Mouse (Mus musculus) brain, adult 2 months (tissue): ENCODE results near the gene Arid2.

Experiments
- DNase-seq: peaks from one replicate; pipeline ENCODE4 v3.0.0; 2011; ENCODE audit warnings: low read depth, low spot score

The Arid2 gene

DNA sequence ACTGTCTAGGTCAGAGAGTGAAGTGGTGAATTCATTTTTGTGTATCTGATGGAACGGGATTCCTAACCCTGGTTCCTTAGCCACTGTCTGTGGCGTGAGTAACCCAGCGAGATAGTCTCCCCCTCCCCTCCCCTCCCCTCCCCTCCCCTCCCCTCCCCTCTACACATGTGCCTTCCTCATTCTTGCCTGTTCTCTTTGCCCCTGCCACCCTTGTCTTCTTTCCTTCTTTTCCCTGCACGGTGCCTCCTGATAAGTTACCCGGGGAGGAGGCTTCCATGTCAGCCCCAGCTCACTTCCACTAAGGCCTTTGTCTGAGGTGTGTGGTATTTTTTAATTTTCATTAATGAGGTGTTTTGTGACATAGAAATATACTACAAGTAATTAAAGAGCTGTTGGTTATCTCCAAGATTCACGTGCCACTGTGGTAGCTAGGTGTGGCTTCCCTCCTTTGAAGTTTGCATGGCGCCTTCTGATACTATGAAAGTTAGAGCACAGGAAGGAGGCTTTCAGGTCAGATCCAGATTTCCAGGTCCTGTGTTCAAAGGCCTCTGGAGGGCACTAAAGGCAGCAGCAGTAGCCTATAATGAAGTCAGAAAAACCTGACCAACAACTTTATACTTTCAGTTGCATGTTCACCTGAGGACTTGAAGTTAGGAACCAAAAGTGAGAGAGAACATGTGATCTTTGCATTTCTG is 57.4 kb downstream of the Arid2 start:
- no peak for DNase-seq

- DNase-seq = no peak
Observed at GRCm38 (mm10) chr15:96345312-96345849, 58.1 kb downstream of the Arid2 start.

- no peak for DNase-seq
Observed at GRCm38 (mm10) chr15:96351432-96351831, 64.1 kb downstream of the Arid2 start.

GRCm38 (mm10) chr15:96358871-96359270 is 71.6 kb downstream of the Arid2 start:
- no peak for DNase-seq

GRCm38 (mm10) chr15:96360614-96361013 is 73.3 kb downstream of the Arid2 start:
- no peak for DNase-seq

DNA sequence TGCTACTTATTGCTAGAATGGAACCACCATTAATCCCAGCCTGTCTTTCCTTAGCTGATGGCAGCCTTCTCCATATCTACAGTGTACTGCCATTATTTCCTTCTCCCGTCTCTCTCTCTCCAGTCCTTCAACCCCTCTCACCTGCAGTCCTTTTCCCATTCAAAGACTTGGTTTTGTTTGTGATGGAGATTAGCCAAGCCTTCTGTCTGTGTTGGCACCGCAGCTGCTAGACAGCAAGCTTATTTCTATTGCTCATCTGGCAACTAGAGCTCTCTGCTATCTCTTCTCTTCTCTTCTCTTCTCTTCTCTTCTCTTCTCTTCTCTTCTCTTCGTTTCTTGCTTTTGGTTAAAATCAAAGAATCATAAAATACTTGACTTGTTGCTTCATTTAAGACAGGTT is 78.0 kb downstream of the Arid2 start:
- peak; percentile 41 for DNase-seq

DNA sequence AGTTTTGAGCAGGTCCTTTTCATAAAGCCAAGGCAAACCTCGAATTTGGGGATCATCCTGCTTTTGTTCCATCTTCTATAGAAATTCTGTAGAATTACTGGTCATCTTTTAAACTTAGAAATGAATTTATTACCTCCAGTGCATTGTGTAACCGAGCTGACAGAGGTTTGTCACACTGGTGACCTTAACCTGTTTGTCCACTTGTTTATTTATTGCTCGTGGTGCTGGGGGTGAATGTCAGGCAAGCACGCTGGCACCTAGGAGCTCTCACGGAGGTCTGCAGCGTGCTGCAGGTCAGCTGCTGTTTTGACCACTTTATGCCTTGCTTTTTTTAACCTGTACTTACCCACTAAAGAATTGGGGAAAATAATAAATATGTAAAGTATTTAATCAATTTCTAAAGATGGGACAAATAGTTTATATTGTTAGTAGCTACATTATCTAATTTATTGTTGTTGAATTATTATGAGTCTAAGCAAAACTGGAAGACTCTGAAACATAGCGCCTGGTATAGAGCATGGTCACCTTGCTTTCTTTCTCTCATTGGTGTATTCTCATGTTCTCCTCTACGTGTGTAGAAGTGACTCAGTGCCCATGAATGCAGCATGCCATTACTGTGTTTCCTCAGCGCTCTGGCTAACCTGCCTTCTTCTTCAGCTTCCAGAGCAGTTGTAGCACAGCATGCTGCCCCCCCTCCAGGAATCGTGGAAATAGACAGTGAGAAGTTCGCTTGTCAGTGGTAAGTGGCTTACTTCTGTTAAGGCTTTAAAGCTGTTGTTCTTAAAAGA is 79.1 kb downstream of the Arid2 start:
- DNase-seq = no peak

DNA sequence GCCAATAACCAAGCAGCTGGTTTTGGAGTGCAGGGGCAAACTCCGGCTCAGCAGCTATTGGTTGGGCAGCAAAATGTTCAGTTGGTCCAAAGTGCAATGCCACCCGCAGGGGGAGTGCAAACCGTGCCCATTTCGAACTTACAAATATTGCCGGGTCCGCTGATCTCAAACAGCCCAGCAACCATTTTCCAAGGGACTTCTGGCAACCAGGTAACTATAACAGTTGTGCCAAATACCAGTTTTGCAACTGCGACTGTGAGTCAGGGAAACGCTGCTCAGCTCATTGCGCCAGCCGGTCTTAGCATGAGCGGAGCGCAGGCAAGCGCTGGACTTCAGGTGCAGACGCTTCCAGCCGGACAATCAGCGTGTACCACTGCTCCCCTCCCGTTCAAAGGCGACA is 84.0 kb downstream of the Arid2 start:
- no peak for DNase-seq

DNA sequence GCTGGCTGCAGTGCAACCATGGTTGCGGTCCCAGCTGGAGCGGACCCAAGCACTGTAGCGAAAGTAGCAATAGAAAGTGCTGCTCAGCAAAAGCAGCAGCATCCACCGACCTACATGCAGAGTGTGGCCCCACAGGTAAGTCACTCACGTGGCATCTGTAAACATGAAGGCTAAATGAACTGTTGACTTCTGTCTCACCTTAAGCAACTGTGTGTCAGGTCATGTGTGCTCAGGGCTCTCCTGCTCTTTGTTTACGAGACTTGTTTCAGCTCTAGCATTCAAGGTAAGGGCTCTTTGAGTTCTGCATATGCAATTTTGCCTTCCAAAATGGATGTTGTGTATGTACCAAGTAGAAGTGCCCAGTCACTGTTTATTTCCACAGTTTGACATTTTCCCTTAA is 85.3 kb downstream of the Arid2 start:
- DNase-seq = no peak

DNA sequence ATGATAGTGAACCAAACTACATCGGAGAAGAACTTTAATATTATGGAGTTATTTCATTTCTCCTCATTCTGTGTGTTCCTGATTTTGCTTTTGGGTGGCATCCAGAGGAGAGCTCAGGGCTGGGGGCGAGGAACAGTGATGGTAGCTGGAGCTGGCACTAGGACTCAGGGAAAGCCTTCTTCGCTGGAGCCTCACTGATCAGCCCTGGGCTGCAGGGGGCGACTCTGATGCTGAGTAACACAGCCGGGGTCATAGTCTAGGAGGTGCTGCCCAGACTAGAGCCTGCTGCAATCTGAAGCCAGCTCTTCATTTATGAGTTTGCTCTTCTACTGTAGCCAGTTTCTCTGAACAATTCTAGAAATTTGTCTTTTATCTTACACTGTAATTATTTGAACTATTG is 85.8 kb downstream of the Arid2 start:
- no peak for DNase-seq

DNA sequence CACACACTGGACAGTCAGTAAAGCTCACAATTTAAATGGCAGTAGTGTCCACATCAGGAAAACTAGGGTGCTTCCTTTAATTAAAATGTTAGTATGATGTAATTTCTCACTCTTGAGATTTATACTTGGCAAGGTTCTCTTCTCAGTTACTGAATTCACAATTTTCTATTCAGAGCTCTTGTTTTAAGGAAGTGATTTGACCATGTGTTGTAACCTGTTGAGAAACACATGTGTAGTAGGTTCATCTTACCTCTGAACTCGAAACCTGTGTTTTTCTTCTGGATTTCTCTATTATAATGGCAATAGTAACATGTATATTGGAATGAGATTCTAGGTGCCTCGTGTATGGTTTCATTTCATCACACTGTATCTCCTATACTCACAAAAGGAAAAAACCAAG is 88.9 kb downstream of the Arid2 start:
- no peak for DNase-seq

DNA sequence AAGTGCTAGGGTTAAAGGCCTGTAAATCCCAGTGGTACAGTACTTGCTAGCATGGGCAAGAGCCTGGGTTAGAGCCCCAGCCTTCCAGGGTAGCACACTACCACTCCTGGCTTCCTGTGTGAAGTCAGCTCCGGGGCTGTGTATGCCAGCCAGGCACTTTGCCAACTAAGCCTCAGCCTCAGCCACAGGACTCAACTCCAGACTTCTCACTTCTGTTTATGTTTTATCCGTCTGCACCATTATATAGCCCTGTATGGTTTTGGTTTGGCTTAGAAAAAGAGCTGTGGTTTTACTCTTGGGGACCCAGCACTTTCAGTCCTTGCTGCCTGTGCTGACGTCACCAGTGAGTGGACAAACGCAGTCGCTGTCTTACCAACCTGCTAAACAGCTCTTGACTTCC is 89.9 kb downstream of the Arid2 start:
- peak; percentile 55 for DNase-seq

GRCm38 (mm10) chr15:96377701-96378100 is 90.4 kb downstream of the Arid2 start:
- DNase-seq = peak; percentile 79

DNA sequence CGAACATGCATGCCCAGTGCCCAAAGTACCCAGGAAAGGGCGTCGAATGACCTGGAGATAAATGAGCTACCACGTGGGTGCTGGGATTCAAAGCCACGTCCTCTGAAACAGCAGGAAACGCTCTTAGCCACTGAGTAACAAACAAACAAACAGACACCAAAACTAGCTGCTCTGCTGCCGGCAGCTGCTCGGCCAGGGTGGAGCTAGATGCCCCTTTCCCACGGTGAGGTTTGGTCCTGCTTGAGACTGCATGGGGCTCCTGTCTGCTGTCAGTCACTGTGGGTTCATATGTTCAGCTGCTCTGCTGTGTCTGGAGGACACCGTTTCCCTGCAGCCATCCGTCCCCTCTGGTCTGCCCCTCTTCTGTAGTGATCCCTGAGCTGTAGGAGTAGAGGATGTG is 94.9 kb downstream of the Arid2 start:
- no peak for DNase-seq

GRCm38 (mm10) chr15:96388565-96388964 is 101.2 kb downstream of the Arid2 start:
- peak; percentile 64 for DNase-seq

DNA sequence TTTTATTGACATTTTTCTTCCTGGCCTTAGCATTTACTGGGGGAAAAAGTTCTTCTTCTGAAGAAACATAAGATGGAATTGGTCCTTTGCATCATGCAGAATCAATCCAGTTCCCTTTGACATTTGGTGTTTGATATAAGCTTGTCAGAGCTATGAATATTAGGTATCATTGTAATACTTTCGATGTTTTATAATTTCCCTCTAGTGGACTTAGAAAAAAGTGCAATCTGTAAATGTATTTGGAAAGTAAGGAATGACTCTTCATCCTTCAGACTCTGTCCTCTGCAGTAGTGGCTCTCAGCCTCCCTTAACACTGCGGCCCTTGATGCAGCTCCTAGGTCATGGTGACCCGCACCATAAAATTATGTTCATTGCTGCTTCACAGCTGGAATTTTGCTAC is 105.6 kb downstream of the Arid2 start:
- no peak for DNase-seq

GRCm38 (mm10) chr15:96395071-96395470 is 107.8 kb downstream of the Arid2 start:
- DNase-seq = no peak

- DNase-seq = no peak
Observed at GRCm38 (mm10) chr15:96396641-96397344, 109.5 kb downstream of the Arid2 start.

GRCm38 (mm10) chr15:96398333-96398732 is 111.0 kb downstream of the Arid2 start:
- peak; percentile 60 for DNase-seq

DNA sequence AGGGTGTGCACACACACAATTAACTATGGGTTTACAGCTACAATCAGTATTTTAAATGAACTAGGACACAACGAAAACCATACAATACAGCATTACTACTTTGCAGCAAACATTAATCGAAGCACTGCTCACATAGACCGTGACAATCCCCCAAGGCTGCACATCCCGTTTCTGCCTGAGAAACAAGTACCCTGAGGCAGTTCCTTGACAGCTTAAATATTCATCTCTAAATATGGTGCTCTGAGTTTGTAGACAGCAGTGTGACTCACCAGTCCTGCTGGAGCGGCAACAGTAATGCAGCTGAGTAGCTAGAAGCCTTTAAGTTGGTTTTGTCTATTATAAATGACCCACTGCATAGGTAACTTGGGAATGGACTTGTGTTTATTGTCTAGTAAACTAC is 118.2 kb downstream of the Arid2 start:
- peak; percentile 72 for DNase-seq

- DNase-seq = no peak
Observed at GRCm38 (mm10) chr15:96406253-96406652, 118.9 kb downstream of the Arid2 start.

DNA sequence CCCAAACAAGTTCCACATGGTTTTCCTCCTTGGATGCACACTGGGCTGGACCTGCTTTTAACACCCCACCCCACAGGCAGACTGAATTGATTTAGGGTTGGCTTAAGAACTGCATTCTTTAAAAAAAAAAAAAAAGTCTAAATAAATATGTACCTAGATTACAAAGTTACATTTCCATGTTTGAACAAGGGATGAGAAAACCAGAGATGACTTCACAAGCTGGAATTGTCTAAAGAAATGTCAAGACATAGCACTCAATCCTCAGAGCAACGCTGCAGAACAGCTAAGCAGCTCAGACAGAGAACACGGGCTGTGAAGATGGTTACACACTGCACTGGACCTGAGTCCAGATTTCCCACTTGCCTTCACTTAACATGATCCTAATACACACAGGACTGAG is 119.8 kb downstream of the Arid2 start:
- no peak for DNase-seq
